Mouse (Mus musculus) CD4-positive, CD25-positive, alpha-beta regulatory T cell, adult 2 months (primary cell): ENCODE data around the gene Ksr2.
"Not testable (repeated sequence)": the region's sequence is repeated elsewhere in the genome, so short reads cannot be mapped to it uniquely, and the experiment has no call there.

Experiments
- DNase-seq: peaks from one replicate; pipeline ENCODE4 v3.0.0-alpha.2; 2012; ENCODE audit warnings: low read depth, low spot score

Ksr2 gene

DNA sequence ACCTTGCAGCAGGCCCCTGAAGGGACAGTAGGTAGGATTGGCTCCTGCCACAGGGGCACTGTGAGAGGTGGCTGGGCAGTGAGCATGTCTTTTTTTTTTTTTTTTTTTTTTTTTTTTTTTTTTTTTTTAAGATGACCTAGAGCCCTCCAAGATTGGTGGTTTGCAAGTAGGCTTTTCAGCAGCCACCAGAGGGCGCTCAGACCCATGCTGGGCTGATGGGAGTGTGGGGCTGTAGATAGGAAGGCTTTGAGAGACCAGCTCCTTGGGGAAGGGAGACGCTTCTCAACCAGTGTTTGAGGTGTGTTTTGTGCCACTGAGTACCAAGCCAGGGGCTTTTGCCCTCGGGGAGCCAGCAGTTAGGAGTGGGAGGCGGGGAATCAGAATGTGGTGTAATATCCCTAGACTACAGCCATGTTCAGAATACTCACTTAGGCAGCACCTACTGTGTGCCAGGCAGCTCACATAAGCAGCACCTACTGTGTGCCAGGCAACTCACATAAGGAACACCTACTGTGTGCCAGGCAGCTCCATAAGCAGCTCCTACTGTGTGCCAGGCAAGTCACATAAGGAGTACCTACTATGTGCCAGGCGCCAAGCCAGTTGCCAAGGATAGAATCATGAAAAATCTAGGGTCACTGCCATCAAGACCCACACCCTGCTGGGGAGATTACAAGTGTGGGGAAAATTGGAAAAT is 200.7 kb downstream of the Ksr2 start:
- DNase-seq, result peak; percentile 75

DNA sequence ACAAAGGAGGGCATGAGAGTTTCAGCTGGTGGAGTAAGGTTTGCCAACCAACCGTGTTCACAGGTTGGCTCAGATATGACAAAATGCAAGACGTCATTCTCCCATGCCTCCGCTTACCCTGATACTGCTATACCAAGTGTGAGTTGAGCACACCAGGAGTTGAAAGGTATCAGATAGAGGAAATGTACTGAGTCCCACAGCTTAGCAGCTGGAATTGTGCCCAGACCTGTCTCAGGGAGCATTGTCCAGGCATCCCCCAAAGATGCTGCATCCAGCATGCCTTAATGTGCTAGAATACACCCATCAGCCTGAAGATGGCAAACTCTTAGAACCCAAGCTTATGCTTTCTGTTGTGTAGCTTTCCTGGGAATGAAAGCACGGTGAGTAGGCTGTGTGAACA is 206.5 kb downstream of the Ksr2 start:
- DNase-seq, result no peak

GRCm38 (mm10) chr5:117622221-117622620 is 208.4 kb downstream of the Ksr2 start:
- DNase-seq, result no peak

- DNase-seq, result not testable (repeated sequence)
Measured at GRCm38 (mm10) chr5:117623206-117623605, 209.4 kb downstream of the Ksr2 start.

DNA sequence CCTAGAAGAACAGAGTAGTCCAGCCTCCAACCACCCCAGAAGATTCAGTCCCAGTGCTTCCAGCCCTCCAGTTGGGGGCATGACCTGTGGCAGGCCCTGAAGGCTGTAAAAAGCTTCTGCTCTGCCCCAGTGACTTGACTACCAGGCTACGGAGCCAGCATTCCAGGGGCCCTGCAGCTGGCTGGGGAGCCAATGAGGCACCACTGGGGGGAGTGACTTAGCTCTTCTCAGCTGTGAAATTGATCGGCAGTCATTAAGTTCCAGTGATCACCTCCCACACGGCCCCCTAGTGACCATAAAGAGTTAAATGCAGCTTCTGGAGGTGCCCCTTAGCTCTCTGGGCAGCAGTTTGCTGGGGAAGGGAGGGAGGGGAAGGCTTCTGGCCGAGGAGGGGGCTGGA is 213.1 kb downstream of the Ksr2 start:
- DNase-seq, result no peak

DNA sequence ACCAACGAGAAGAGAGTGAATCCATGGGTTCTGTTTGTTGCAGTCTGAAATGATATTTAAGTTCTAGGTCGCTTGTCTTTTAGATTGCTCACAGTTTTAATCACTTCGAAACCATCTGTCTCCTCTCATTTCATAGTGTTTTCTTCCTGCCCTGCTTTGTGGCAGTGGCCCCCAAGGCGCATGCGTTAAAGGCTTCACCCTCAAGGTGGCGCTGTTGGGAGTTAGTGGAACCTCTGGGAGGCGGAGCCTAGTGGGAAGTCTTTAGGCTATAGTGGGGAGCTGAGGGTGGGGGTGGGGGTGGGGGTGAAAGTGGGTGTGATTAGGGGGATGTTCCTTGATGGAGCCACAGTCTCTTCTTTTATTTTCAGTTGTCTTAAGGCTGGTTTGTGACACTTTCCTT is 214.6 kb downstream of the Ksr2 start:
- peak; percentile 37 for DNase-seq

DNA sequence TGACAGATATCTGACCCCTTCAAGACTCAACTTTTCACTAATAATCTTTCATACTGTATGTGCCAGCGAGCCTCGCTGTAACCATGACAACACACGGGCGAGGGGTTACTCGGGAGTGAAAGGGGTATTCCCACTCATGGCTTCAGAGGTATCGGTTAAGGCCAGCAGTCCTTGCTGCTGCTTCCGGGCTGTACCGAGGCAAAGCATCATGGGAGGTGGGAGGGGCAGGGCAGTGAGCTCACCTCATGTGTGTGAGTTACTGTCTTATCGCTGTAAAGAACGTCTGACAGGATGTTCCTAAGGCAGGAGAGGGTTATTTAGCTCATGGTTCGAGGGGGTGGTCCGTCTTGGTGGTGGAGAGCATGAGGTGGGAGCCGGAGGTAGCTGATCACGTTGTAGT is 215.8 kb downstream of the Ksr2 start:
- DNase-seq, result no peak

- DNase-seq, result no peak
Measured at GRCm38 (mm10) chr5:117635211-117635610, 221.4 kb downstream of the Ksr2 start.

DNA sequence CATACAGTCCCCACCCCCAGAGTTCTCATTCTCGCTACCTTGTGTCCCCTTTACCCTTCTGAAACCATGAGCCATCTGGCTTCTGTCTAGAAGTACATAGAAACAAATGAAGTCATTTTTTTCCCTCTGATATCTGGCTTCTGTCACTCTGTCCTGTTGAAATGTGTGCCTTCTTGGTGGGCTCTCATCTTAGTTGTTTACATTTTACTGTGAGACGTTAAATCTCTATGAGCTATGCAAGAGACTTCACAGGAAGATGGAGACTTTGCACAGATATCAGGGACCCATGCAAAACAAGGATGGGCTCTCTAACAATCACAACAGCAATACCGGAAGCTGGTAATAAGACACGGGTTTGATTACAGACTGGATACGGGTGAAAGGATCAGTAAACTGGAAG is 222.0 kb downstream of the Ksr2 start:
- DNase-seq, result no peak

DNA sequence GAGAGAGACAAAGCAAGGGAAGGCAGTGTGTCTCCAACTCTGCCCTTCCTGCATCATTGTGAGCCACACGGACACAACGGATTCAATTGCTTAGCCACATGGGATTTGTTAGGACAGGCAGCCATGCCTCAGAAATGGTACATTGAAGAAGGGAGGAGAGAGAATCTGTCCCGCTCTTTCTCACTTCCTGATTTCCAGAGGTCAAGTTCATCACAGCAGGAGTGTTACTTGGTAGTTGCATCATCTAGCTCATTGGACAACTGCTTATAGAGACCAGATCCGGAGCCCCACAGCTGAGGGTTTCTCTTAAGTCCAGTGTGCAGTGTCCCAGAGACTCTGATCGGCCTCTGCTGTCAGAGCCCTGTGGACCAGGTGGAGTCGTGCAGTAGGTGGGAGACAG is 227.8 kb downstream of the Ksr2 start:
- DNase-seq, result no peak

DNA sequence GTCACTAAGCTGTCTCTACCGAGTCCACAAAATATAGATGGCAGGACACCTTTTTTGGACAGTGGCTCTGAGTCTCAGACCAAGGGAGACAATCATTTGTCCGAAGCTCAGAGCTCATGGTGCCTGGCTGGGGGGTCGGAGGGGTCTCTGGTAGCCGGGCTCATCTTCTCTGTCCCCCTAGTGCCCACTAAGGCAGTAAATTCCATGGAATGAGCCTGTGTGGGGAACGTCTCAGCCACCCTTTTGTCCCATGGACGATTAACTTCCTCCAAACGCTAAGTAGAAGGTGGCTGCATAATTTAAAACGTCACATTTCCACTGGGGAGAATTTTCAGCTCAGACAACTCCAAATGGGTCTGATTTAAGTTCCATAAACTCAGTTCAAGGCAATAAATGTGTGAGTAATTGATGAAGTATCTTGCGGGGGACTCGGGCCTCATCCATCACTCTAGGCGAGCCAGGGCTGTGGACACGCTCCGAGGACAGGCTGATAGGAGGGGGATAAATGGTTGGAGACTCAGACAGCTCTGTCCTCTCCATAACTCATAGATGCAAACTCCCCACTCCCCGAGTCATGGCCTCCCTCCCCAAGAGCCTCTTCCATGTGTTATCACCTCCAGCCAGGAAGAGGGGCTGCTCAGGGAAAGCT is 237.6 kb downstream of the Ksr2 start:
- no peak for DNase-seq

- no peak for DNase-seq
Measured at GRCm38 (mm10) chr5:117658641-117659040, 244.8 kb downstream of the Ksr2 start.

GRCm38 (mm10) chr5:117659596-117659995 is 245.8 kb downstream of the Ksr2 start:
- no peak for DNase-seq

- DNase-seq, result no peak
Measured at GRCm38 (mm10) chr5:117665181-117665580, 251.4 kb downstream of the Ksr2 start.

- DNase-seq, result no peak
Measured at GRCm38 (mm10) chr5:117667314-117667713, 253.5 kb downstream of the Ksr2 start.

GRCm38 (mm10) chr5:117669265-117669664 is 255.5 kb downstream of the Ksr2 start:
- no peak for DNase-seq

DNA sequence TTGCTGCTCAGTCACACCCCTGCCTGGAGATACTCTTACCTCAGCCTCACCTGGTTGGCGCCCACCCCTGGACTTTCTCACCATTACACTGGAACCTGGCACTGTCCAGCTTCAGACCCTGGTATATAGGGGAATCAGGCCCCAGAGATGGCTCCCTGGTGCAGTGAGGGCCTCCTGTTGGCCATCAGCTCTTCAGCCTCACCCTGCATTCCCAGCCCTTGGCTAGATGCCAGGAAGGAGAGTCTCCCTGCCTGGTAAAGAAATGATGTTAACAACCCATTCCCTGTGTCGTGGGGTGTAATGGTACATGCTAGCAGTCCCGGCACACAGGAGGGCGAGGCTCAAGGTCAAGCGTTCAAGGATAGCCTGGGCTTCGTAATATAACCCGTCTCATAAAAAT is 256.0 kb downstream of the Ksr2 start:
- DNase-seq, result no peak

- no peak for DNase-seq
Measured at GRCm38 (mm10) chr5:117671362-117671761, 257.6 kb downstream of the Ksr2 start.

GRCm38 (mm10) chr5:117675840-117676239 is 262.0 kb downstream of the Ksr2 start:
- no peak for DNase-seq

- no peak for DNase-seq
Measured at GRCm38 (mm10) chr5:117677231-117677630, 263.4 kb downstream of the Ksr2 start.

DNA sequence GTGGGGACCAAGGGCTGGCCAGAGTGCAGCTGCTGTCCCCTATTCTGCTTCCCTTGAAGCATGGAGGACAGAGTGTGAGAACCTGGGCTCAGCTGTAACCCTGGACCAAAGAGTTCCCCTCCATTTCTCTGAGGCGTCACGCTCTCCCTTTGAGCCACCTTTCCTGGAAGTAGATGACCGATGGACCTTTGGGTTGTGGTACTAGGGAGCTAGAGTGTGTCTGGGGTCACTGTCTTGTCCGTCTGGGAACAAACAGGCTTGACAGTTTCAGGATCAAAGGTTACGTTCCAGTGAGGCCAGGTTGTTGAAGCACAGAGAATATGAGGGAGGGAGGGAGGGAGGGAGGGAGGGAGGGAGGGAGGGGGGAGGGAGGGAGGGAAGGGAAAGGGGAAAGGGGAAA is 264.6 kb downstream of the Ksr2 start:
- DNase-seq, result no peak

DNA sequence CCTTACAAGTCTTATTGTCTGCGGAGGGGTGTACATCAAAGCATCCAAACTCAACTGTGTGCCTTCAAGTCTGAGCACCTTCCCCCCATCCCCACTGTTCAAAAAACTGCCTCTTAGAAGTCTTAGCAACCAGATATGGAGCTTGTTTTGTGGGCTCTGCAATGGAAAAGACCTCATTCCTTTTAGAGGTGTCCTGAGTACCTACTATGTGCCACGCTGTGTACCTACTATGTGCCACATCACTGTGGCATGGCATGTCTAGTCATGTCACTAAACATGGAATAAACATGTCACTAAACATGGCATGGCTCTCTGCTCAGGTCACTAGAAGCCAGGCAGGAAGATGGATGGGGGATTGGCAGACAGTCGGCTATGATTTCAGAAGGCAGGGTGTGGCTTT is 268.4 kb downstream of the Ksr2 start:
- no peak for DNase-seq

- no peak for DNase-seq
Measured at GRCm38 (mm10) chr5:117684491-117684890, 270.7 kb downstream of the Ksr2 start.
